Mouse (Mus musculus) mouse trophoblast stem cell (cell line): ENCODE data around the gene Best2.

ENCODE experiments used
- in situ Hi-C, 2 experiments: fragments of 300-500 bp; cut with MseI, MboI; formaldehyde crosslinking; loops; 2 replicates in 1 of 2; 3 replicates in 1 of 2; pipeline ENCODE4 v1.15.1; 2025

Gene Best2

GRCm38 (mm10) chr8:84982499-84983011 is 31.8 kb downstream of the Best2 start:
- in situ Hi-C loops, result no loop called here

GRCm38 (mm10) chr8:84981644-84982498 is 32.5 kb downstream of the Best2 start:
- in situ Hi-C loops, result no loop called here

GRCm38 (mm10) chr8:84980622-84981358 is 33.5 kb downstream of the Best2 start:
- in situ Hi-C loops, result no loop called here

- in situ Hi-C loops, result no loop called here
Observed at GRCm38 (mm10) chr8:84979599-84980421, 34.5 kb downstream of the Best2 start.

GRCm38 (mm10) chr8:84978248-84978940 is 35.9 kb downstream of the Best2 start, which contains the start of gene Junb:
Gene Junb, minus strand, starts transcription at chr8:84978718.
- in situ Hi-C loops, result no loop called here

GRCm38 (mm10) chr8:84977435-84978247 is 36.7 kb downstream of the Best2 start:
- in situ Hi-C loops, result no loop called here

- in situ Hi-C loops, result no loop called here
Observed at GRCm38 (mm10) chr8:84976763-84977434, 37.4 kb downstream of the Best2 start.

- in situ Hi-C loops, result no loop called here
Observed at GRCm38 (mm10) chr8:84976031-84976762, 38.1 kb downstream of the Best2 start.

GRCm38 (mm10) chr8:84975434-84975833 is 38.9 kb downstream of the Best2 start:
- in situ Hi-C loops, result no loop called here

GRCm38 (mm10) chr8:84974543-84975142 is 39.7 kb downstream of the Best2 start:
- in situ Hi-C loops, result no loop called here

- in situ Hi-C loops, result no loop called here
Observed at GRCm38 (mm10) chr8:84973803-84974542, 40.4 kb downstream of the Best2 start.

GRCm38 (mm10) chr8:84973079-84973478 is 41.3 kb downstream of the Best2 start:
- in situ Hi-C loops, result no loop called here

- in situ Hi-C loops, result no loop called here
Observed at GRCm38 (mm10) chr8:84970913-84971312, 43.4 kb downstream of the Best2 start.

GRCm38 (mm10) chr8:84970135-84970790 is 44.1 kb downstream of the Best2 start:
- in situ Hi-C loops, result no loop called here

- in situ Hi-C loops, result no loop called here
Observed at GRCm38 (mm10) chr8:84969241-84970134, 44.8 kb downstream of the Best2 start, which contains the start of the genes Gm49661, Prdx2 and Rnaseh2a. Gene Gm49661, minus strand, starts transcription at chr8:84969433. Gene Prdx2, plus strand, starts transcription at chr8:84969587. Gene Rnaseh2a, minus strand, starts transcription at chr8:84969767.

- in situ Hi-C loops, result no loop called here
Observed at GRCm38 (mm10) chr8:84968650-84969049, 45.7 kb downstream of the Best2 start.
